Mouse (Mus musculus) left cerebral cortex, postnatal 4 days (tissue): ENCODE measurements around the gene Hecw2. TPM values are rescaled to one million over a fixed set of nuclear protein-coding genes. Genes with fewer than 3 reads are reported as not detected.

Source experiments
- DNase-seq: peaks from one replicate; pipeline ENCODE4 v3.0.0-alpha.2; 2022
- intact Hi-C: fragments of 180-260 bp; cut with DNase I; formaldehyde crosslinking; loops from one replicate; pipeline ENCODE4 v1.15.1; 2025
- total RNA-seq, 2 experiments: library from RNA; stranded (reverse); gene quantifications; 2 replicates each; pipeline ENCODE4 v1.2.3; 2021

The Hecw2 gene
- total RNA-seq, 2 experiments from 2014 or later = 43.1 to 43.4 TPM

DNA sequence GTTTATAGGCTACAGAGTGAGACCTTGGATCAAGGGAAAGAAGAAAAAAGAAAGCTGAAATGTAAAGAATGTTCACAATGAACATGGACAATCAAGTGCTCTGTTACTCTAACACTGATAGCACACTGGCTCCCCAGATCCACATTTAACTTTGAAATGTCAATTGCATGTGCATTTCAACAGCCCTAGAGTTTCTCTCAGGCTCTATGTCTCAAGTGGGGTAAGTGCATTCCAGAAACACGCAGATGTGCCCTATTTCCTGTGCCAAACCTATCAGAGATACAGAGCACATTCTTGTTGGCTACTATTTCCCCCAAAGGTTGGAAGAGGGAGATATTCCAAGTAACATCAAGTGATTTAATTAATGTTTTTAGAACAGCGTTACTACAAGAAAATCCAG lies 192.9 kb downstream of the Hecw2 start:
- no peak for DNase-seq
- intact Hi-C loops = no loop called here

DNA sequence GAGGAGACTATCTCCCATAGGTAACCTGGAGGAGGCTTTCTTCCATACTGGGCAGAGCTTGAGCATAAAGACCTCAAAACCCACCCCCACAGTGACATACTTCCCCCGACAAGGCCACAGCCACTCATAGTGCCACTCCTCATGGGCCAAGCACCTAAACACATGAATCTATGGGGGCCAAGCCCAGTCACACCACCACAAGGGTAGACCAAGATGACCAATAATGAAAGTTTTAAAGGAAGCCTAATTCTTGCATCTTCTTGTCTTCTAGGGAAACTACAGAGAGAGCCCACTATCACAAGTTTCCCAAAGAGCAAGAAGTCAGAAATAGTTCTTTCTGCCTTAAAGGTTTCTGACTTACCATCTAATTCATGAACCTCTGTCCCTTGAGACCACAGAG lies 197.7 kb downstream of the Hecw2 start:
- DNase-seq = no peak
- intact Hi-C loops = no loop called here

GRCm38 (mm10) chr1:53986185-53986892 lies 208.6 kb downstream of the Hecw2 start:
- DNase-seq = no peak
- intact Hi-C loops = no loop called here

GRCm38 (mm10) chr1:53978514-53978831 lies 216.5 kb downstream of the Hecw2 start:
- no peak for DNase-seq
- intact Hi-C loops = no loop called here

DNA sequence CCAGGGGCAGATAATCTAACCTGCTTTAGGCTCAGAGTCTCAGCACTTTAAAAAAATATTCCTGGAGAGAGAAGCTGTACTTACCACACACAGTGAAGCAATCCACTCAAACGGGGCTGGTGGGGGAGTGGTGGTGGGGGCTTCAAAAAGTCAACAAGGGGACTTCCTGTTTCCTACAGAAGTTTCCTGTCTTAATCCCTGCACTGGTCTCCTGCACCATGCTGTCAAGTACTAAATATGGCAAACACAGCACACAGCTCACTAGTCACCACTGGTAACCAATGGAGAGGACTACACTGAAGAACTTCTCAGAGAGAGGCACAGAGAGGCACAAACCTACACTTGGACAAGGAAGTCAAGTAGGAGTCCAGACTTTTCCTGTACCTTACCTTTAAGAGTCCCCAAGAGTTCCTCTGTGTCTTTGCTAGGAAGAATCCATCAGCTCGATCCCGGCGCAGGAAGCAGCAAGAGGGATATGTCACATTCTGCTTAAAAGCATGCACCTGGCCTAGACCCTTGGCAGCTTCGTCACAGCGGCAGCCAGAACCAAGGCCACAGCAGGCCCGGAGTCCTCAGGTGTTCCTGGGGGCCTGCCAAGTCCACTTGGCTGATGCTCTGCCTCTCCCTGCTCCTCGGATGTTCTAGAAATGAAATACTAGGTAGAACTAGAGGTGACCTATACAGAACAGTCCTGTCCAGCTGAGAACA lies 217.0 kb downstream of the Hecw2 start:
- intact Hi-C loops = no loop called here
- DNase-seq = peak; percentile 18

- DNase-seq = no peak
- intact Hi-C loops = no loop called here
These were observed 218.2 kb downstream of the Hecw2 start for GRCm38 (mm10) chr1:53976721-53977120.

GRCm38 (mm10) chr1:53976100-53976499 lies 218.9 kb downstream of the Hecw2 start:
- intact Hi-C loops = no loop called here

DNA sequence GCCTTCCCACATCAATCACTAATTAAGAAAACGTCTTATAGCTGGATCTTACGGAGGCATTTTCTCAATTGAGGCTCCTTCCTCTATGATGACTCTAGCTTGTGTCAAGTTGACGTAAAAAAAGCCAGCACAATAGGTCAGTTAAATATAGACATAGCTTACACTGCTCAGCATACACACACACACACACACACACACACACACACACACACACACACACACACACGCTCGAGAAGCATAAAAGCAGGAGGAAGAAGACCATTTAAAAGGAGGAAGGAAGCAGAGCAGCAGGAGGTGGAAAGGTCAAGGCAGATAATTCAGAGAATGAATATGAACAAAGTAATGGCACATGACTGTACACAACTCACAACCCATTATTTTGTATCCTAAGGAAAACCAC lies 220.0 kb downstream of the Hecw2 start:
- intact Hi-C loops = no loop called here

More at GRCm38 (mm10) chr1:53976100-53976499, 218.9 kb downstream of the Hecw2 start:
- DNase-seq = no peak

GRCm38 (mm10) chr1:53970326-53970977 lies 224.5 kb downstream of the Hecw2 start:
- DNase-seq = no peak
- intact Hi-C loops = no loop called here

More for the DNA sequence above, 220.0 kb downstream of the Hecw2 start:
- no peak for DNase-seq

DNA sequence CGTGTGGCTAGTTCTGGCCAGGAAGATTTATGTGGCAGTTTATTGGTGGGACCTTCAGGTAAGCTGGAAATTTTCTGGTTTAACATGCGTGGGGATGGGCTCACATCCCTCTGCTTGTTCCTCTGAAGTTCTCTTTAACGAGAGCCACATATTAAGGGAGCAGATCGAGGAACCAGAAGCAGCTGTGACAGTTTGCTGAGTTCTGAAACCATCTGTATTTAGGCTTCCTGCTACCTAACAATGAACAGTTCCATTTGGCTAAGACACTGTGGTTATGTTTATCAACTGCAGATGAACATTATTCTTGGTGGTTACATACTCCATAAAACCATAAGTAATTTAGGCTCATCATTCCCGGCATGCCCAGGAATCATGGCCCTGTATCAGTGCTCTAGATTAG lies 242.6 kb downstream of the Hecw2 start:
- intact Hi-C loops = no loop called here
- no peak for DNase-seq

- intact Hi-C loops = no loop called here
- no peak for DNase-seq
These were observed 249.2 kb downstream of the Hecw2 start for GRCm38 (mm10) chr1:53945815-53946214.

GRCm38 (mm10) chr1:53942468-53942867 lies 252.5 kb downstream of the Hecw2 start:
- intact Hi-C loops = no loop called here
- no peak for DNase-seq

- intact Hi-C loops = no loop called here
- no peak for DNase-seq
These were observed 253.4 kb downstream of the Hecw2 start for GRCm38 (mm10) chr1:53941528-53941927.

DNA sequence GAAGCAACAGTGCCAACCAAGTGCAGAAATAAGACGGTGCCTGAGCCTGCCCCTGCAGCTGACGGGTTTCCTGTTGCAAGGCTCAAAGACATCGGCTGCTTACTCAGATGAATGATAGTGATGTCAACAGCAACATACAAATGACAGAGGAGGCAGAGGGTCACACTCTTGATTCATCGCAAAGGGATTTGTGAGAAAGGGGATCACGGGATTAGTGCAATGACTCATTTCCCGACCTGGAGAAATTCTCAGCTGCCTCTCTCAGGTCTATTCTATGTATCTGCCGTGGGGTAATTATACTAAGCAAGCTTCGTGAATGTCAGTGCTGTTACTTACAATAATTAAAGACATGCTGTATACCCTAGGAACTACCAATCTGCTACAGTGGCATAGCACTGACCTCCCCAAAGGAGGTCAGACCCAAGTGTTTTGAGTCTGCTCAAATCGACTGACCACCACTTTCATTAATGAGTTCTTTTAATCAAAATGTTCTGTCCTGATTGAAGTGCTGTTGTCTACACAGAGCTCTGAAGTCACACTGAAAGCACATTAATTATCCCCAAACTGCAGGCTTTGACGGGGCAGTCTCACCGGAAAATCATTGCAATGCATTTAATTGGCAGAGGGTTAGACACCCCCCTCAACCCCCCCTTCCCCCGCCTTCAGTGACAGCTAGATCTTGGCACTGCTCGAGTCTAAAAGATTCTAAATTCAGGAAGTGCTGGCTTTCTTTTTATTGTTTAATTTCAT lies 254.5 kb downstream of the Hecw2 start:
- no peak for DNase-seq
- intact Hi-C loops = no loop called here

- DNase-seq = no peak
- intact Hi-C loops = no loop called here
These were observed 255.7 kb downstream of the Hecw2 start for GRCm38 (mm10) chr1:53939291-53939690.

DNA sequence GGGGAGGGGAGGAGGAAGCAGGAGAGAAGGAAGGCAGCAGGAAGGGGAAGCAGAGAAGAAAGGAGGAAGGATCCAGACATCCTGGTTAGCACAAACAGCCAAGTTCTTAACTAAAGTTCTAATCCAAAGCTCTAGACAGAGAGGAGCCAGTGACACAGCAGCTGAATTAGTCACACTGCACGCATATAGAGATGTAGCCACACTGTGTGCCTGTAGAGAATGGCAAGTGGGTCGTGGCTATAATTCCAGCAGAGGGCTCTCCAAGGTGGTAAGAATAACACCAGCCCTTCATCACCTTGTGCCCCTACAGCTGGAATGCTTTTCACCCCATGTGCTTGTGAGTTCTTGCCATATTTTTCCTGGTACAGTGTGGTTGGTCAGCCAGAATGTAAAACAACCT lies 261.7 kb downstream of the Hecw2 start:
- intact Hi-C loops = no loop called here
- no peak for DNase-seq

DNA sequence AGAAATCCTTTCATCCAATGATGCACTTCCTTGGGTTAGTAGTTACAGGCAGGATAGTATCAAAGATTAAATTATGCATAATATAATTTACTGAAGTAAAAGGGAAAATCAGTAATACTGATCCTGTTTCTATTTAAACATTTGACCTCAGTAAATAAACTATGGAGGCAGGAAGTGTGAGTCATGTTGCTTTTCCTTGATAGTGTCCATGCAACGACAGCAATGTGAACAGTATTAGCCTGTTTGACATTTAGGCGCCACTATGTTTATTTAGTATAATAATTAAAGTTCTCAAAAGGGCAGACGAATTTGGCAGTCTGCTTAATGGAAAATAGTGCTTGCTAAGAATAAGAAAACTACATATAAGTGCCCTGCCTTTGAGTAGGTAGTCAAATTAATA lies 263.7 kb downstream of the Hecw2 start:
- intact Hi-C loops = no loop called here
- DNase-seq = no peak

- peak; percentile 40 for DNase-seq
- intact Hi-C loops = no loop called here
These were observed 267.4 kb downstream of the Hecw2 start for GRCm38 (mm10) chr1:53927605-53928004.

GRCm38 (mm10) chr1:53925149-53925901 lies 269.6 kb downstream of the Hecw2 start:
- intact Hi-C loops = no loop called here
- no peak for DNase-seq

DNA sequence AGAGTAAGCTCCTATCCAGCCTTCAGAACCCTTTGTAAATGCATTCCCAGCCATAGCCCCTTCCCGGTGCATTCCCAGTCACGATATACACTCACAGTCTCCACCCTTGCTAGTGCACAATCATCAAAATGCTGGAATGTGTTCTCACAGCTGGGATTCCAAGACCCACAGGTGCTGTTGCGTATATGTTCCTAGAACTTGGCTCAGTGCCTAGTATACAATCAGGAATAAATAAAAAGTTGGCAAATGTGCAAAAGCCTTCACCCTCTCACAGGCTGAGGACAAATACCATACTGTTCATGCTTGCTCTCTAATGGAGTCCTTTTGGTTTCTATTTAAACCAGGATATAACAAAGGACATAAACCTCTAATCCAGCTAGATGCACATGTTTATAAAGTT lies 283.1 kb downstream of the Hecw2 start:
- intact Hi-C loops = loop anchor here (10.0 kb wide), 1 partner anchor 463 kb away; no protein-coding TSS in a partner anchor
- no peak for DNase-seq
